Mouse (Mus musculus): ENCODE results near the gene Tmbim6.
"Not testable (repeated sequence)": the region's sequence is repeated elsewhere in the genome, so short reads cannot be mapped to it uniquely, and the experiment has no call there.

Tmbim6 gene

DNA sequence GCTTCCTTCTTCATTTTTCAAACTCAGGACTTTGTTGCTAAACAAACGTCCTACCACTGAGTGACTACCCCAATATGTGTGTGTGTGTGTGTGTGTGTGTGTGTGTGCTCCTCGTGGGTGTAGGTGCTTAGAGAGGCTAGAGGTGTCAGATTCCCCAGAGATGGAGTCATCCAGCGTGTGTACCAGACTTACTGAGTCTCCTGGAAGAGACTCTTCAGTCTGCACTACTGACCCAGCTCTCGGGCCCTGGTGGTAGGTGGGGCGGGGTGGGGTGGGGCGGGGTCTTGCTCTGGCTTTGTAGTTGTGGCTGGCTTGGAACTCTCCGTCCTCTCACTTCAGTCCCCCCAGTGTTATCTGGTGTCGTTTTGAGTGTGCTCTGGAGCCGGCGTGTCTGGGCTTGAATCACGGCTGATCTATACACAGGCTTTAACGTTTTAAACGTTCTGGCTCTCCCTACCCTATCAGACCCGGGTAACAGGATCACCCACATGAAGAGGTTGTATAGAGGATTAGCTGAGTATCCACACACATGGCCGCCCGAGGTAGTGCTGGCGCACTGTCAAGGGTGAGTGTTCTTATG, 25.1 kb downstream of the Tmbim6 start:
- no peak for DNase-seq (ENCODE audit: low spot score)

DNA sequence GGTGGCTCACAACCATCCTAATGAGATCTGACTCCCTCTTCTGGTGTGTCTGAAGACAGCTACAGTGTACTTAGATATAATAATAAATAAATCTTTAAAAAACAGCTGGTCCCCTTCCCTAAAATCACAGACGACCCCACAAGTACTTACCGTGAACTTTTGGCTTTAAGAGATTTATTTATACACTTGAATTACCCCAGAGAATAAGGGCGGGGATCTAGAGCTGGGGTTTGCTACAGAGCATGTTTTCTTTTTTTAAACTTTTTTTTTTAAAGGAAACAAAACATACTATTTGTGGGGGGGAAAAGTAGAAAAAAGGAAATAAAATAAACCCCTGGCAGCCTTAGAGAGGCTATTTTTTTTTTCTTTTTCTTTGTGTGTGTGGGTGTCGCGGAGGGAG, 27.4 kb downstream of the Tmbim6 start:
- no peak for DNase-seq (ENCODE audit: low spot score)

DNA sequence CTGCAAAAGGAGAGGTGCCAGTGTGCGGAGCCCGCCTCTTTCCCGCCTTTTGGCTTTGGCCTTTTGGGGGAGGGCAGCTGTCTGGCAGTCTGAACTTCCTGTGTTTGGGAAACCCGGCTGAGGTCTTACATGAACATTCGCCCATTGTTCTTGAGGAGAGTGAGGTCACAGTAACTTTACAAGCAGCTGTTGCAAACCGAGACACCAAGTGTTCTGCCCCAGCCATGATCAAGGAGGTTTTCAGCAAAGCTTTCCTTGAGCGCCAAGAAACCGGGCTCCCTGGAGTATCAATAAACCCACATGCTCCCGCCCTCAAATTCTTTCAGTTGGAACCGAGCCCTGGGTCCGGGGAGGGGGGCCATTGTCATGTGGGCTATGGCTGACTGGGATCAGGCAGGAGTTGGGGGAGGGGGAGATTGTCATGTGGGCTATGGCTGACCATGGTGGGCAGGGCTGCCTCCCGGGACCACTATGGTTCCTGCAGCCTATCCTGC, 27.9 kb downstream of the Tmbim6 start:
- DNase-seq (ENCODE audit: low spot score), result peak; percentile 69

DNA sequence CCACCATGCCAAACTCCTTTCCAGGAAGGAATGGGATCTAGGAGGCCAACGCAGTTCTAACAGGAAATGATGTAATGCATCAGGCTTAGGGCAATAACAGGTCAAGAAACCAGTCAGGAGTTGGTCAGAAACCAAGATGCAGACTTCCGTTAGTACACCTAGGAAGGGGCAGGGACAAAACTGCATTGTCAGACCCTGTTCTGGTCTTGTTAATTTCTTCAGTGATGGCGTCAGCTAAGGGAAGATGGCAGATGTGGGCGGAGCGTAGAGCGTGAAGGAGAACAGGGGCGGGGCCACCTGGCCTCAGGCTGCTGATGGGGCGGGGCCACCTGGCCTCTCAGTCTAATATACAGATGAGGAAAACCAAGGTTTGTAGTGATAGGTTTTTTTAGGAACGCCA, 28.5 kb downstream of the Tmbim6 start:
- DNase-seq (ENCODE audit: low spot score), result no peak

DNA sequence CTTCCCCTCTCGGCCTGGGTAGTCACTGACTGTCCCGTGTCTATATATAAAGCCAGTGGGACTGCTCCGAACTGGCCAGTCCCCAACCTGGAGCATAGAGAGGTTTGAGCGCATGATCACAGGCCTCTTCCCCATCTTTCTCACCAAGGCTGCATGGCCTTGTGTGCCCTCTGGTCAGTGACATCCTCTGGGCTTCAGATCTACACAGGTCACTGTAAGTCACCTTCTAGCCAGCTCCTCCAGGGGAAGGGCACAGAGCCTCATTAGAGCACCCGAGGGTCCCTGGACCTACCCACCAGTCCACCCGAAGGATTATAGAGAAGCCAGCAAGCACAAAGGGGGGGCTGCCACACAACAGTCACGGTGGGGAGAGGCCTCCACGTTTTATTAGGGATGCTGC, 29.0 kb downstream of the Tmbim6 start:
- no peak for DNase-seq (ENCODE audit: low spot score)

DNA sequence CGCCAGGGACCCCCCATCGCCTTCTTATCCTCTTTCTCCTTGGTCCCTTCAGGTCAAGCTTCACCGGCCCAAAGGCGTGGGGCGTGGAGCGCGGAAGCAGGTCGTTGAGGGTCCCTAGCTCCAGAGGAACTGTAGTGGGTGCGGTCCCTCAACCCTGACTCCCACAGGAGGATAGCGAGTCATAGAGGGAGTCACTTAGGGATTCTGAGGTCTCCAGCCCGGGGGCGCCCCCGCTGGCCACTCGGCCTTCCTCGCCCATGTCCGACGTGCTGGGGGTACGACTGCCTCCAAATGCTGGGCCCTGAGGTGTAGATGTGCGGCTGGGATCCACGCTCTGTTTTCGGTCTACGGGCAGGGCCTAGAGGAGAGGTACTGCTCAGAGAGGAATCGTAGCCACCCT, 29.9 kb downstream of the Tmbim6 start:
- no peak for DNase-seq (ENCODE audit: low spot score)

DNA sequence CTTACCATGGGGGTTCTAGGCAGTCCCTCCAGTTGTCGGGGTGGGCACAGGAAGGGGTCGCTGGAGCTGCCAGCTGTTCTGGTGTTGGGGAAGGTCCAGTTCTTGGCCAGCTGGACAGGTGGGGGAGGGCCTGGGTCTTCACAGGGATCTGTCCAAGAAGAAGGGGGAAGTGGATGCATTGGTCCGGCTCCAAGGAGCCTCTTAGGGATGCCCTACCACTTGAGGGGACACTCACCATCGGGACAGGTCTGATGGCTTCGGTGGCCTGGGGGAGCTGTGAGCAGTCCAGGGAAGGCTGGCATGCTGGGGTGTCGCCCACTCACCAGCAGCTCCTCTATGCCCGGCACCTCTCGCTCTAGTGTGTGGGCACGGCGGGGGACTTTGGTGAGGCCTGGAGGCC, 30.4 kb downstream of the Tmbim6 start:
- no peak for DNase-seq (ENCODE audit: low spot score)

DNA sequence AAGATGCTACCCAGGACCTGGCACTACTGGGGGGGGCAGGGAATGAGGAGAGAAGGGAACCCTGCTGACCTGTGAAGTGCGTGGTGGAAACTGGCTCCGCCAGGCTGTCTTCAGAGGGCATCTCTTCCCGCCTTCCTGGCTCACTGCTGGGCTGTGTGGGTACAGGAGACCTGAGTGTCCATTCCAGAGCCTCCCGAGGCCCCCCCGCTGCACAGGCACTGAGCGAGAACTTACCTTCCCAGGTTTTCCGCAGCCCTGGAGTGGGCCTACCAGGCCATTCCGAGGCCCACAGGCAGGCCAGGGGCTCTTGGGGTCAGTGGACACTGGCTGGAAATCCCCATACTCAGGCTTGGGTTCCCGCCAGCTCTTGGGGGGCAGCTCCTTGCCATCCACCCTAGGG, 31.2 kb downstream of the Tmbim6 start:
- no peak for DNase-seq (ENCODE audit: low spot score)

DNA sequence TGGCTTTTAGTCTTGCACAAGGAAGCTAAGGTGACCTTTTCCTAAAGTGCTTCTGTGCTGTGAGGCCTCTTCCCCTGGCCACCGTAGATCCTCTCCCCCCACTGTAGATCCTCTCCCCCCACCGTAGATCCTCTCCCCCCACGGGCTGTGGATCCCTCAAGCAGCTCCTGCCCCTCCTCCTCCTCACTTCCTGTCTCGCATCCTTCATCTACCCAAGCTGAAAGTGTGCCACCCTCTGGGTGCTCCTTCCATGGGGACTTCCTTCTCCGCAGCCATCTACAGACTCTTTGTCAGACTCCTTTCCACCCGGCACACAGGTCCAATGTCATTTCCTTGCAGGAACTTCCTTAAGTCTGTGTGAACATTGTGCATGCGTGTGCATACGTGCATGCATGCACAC, 37.7 kb downstream of the Tmbim6 start:
- no peak for DNase-seq (ENCODE audit: low spot score)

DNA sequence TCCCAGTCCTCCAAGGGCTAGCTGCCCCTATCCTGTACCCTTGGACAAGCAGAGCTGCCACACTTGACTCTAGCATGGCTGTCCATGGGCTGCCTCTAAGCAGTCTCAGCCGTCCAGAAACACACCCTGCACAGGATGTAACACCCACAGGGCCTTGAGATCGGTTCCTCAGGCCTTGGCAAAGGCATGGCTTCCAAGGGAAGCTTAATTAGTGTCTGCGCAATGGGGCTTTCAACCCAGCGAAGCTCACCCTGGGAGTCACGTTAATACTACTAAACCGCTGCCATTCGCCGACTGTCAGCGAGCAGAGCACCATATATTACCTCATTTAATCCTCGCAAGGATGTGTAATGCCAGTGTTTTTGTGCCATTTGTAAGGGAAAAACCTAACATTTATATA, 38.4 kb downstream of the Tmbim6 start:
- DNase-seq (ENCODE audit: low spot score), result no peak

DNA sequence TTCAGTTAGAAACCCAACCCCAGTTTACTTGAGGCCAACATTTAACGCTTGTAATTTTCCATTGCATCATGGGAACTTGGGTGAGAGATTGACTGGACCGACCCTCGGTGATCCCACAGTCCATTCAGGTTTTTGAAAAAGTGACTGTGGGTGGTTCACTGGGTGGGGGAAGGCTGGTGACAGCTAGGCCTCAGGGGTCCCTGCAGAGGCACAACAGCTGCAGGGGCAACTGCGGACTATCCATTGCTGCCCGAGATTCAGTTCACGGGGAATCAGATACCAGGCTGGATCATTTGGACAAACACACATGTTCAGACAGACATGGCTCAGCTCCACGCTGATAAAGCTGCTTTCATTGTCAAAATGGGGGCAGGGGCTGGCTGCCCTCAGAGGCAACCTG, 38.8 kb downstream of the Tmbim6 start:
- DNase-seq (ENCODE audit: low spot score), result no peak

DNA sequence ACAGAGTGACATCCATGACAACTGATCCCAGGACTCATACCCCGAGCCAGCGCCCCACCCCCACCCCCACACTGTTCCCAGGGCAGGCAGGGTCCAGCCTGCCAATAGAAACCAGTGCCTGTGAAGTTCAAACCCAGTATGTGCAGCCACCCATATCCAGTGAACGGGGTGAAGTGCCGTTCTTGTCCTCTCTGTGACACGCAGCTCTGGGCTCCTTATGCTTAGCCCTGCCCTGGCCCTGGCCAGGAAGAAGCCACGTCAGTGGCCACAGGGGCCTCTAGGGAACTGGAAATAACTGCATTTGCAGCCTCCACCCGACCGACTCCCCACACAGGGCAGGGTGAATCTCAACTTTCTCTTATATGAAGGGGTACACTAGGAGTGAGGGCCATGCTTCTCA, 39.3 kb downstream of the Tmbim6 start:
- DNase-seq (ENCODE audit: low spot score), result no peak

DNA sequence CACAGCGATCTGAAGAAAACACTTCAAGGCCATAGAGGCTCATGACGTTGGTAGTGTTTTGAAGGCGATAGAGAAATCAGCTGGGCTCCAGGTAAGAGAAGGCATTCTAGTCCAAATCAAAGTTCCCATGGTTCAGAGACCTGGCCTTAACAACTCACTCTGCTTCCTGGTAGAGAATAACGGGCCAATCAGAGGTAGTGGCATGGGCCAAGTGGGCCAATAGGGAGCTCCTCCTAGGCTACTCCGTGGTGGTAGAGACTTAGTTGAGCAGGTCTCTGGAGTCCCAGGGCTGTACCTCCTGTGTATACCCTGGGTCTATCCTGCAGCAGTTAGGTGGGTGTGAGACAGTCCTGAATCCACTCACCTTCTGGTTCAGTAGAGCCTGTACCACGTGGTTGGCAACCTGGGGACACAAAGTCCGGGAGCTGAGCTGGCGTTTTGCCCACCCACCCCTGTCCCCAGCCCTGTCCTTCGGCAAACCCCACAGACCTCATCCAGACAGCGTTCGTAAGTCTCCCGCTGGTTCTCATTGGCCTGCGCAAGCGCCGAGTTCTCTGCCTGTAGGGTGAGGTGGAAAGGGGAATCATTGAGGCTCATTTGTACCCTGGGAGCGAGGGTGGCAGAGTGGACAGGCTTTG, 40.5 kb downstream of the Tmbim6 start:
- no peak for DNase-seq (ENCODE audit: low spot score)

DNA sequence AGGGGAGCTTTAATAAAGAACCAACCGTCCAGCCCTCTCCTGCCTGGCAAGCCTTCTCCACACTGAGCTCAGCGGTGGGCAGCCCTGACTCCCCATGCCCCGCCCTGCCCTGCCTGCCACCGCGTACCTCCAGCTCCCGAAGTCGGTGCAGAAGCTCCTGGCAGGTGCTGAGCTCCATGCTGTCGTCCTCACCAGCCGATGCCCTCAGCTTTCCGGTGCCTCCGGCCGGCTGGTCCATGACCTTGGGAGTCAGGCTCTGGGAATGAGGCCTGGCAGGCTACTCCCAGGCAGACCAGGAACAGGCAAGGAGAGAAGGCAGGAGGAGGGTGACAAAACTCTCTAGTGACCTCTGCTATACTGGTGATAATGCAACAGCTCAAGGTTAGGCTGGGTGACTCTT, 41.2 kb downstream of the Tmbim6 start:
- DNase-seq (ENCODE audit: low spot score), result peak; percentile 56

DNA sequence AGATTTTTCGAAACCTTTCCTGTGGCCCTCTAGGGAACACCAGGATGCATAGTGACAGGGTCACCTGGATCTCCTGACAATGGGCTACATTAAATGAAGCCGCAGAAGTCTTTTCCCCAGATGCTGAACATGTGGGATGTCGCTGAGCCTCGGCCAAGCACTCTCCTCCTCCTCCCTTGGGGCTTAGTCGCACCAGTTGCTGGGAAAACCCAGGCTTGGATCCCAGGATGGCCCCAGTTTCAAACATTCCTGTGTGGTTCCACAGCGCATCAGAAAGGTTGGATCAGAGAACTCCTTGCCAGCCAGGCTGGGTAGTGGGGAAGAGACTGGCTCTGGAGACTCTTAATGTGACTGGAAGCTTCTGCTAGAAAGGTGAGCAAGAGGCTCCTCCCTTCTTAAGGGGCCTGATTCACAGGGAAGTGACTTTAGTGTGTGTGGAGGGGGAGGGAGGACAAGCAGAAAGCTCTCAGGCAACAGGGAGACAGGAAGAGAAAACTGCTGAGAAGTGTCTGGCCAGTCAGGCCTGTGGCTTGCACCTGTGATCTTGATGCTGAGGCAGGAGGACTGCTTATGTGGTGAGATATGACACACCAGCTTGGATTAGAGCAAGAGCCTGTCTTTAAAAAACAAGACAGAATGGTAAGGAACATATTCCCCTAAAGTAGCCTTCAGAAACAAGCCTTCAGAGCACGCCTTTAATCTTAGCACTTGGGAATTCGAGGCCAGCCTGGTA, 46.5 kb downstream of the Tmbim6 start:
- no peak for DNase-seq (ENCODE audit: low spot score)

DNA sequence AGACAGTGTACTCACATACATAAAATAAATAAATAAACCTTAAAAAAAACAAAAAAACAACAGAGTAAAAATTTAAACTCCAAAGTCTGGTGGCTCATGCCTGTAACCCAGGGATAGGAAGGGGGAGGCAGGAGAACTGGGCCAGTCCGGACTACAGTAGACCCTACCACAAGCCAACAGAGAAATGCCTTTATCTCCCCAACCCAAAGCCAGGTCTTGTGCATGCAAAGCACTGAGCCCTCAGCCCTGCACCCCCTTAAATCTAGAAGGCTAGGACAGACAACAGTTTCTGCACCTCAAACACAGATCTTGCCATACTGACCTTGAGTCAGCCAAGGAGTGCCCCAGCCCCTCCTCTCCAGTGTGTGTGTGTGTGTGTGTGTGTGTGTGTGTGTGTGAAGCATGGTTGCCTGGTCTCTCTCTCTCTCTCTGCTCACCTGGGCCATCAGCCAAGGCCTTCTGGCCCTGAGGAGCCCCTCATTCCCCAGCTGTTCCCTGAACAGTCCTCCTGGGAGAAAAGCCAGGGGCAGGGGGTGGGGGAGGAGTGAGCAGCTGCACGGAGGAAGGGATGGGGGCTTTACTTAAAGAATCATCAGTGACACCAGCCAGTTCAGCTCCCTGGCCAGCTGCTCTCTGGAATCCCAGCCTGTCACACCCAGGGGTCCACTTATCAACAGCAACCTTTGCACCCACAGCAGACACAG, 47.6 kb downstream of the Tmbim6 start:
- peak; percentile 66 for DNase-seq (ENCODE audit: low spot score)

DNA sequence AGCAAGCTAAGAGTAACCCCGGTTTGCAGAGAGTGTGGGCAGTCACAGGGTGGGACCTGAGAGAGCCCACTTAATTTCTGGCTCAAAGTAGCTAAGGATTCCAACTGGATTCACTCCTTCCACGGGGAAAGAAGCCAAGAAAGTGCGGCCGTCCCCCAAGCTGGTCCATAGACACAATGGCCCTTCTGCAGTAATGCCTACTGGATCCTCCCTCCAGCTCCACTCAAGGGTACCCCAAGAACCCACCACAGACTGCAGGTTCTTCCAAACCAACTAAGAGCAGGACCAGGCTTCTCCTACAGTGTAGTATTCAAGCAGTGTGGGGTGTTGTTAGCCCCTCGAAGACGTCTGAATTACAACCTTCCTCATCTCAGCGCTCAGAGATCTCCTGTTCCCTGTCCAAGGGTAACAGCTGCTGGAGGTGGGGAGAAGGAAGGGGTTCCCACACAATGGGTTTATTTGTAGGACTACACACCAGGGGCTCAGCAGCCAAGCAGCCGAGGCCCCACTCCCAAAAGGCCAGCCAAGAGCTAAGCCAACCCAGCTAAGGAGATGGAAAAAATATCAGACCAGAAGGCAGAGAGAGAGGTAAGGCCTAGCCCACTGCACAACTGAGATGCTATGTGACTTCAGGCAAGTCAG, 48.3 kb downstream of the Tmbim6 start:
- no peak for DNase-seq (ENCODE audit: low spot score)

DNA sequence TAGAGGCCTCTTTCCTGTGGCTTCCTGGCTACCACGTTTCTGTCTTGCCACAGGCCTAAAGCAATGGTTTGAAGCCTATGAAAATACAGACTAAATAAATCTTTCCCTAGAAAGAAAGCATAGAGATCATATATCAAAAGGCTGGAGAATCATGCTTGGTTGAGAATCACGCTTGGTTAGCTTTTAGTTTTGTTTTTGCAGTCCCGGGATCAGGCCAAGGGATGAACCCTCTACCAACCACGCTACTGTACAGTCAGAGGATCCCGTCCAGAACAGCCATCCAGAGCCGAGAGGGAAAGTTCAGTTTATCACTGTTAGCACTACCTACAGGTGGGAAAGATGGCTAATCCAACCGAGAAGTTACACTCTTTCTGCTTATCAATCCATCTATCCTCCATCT, 49.7 kb downstream of the Tmbim6 start:
- no peak for DNase-seq (ENCODE audit: low spot score)

DNA sequence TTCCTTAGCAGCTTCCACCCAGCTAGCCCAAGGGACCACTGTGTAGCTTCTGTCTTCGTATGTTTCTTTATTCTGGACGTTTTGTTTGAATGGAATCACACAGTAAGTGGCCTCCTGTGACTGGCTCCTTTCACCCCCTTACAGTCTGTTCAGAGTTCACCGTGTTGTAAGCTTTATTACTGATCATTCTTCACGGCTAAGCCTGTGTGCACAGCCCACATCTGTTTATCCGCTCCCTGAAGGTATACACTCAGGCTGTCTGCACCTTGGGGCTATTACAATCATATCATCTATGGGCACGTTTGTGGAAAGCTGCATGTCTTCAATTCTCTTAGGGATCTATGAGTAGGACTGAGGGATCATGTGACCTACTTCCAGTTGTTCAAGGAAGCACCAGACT, 52.9 kb downstream of the Tmbim6 start:
- DNase-seq (ENCODE audit: low spot score), result no peak

DNA sequence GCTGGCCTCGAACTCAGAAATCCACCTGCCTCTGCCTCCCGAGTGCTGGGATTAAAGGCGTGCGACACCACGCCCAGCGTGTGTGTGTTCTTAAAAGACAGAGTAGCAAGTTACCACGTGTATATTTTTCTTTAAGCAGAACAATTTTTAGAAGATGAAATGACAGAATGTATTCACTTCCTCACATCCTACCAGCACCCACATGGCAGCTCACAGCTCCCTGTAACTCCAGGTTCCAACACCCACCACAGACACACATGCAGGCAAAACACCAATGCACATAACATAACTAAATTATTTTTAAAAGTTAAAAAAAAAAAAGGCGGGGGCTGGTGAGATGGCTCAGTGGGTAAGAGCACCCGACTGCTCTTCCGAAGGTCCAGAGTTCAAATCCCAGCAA, 53.5 kb downstream of the Tmbim6 start:
- not testable (repeated sequence) for DNase-seq (ENCODE audit: low spot score)

DNA sequence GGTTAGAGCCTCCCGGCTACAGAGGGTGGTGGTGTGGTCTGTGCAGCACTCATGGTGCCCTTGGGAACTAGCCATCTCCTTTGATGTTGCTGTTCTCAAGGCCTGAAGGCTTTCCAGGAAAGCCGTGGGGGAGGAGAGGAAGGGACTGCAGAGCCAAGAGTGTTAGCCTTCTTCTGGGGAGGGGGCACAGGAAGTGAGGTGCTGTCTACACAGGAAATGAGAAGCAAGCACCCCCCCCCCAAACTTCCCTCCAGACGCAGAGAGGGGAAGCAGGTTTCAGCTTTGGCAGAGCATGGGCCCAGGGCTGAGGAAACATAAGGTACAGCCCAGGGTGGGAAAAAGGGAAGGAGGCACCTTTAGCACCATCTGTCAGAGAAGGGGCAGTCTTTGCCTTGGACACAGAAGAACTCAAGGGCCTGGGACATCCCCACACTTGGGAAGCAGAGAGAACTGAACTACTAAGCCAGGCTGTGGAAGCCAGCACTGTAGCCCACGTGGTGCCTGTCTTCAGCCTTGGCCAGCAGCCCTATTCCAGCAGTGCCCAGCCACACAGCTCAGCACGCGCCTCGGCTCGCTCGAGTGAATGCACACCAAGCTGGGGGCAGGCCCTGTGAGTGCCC, 56.6 kb downstream of the Tmbim6 start:
- DNase-seq (ENCODE audit: low spot score), result peak; percentile 69

DNA sequence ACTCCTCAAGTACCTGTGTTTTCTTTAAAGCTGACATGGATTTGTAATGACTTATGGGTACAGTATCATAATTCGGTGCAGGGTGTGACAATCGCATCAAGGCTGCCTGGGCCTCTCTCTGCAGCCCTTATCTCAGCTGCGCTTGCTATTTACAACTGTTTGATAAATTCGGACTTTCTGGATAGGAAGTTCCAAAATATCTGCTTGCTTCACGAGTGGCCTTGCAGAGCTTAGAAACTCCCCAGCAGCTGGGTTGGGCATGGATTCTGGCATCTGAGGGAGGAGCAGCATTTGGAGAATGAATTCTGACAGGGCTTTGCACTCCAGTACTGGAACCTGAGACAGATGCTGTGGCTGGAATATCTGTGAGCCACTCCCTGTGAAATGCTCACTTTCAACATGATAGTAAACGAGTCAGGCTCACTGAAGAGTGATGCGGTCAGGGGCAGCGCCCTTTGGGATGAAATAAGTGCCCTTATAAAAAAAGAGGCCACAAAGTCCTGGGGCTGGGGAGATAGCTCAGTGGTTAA, 57.1 kb downstream of the Tmbim6 start:
- DNase-seq (ENCODE audit: low spot score), result peak; percentile 43

Measured in ovary, postnatal 36 days (tissue).